Mouse (Mus musculus) erythroblast, embryonic 14.5 days (primary cell): Measurements from ENCODE around the gene Arhgef19. TPM values are rescaled to one million over a fixed set of nuclear protein-coding genes. Genes with fewer than 3 reads are reported as not detected.

Experiments
- H3K27me3 ChIP-seq: 2 replicates; pipeline ENCODE4 v1.6.1; 2012; ENCODE audit warnings: inconsistent platforms; ENCODE audit not compliant: control insufficient read depth
- H3K36me3 ChIP-seq: 2 replicates; pipeline ENCODE4 v1.6.1; 2012; ENCODE audit warnings: mild to moderate bottlenecking, inconsistent platforms; ENCODE audit not compliant: control insufficient read depth
- H3K4me1 ChIP-seq: 2 replicates; pipeline ENCODE4 v1.6.1; 2012; ENCODE audit warnings: inconsistent platforms; ENCODE audit not compliant: control insufficient read depth
- H3K4me3 ChIP-seq: replicated peaks from 2 replicates; pipeline ENCODE3; 2012; ENCODE audit warnings: moderate library complexity, mild to moderate bottlenecking, inconsistent platforms
- H3K9me3 ChIP-seq: 2 replicates; pipeline ENCODE4 v1.6.1; 2012; ENCODE audit warnings: low read length, inconsistent platforms, mixed read lengths; ENCODE audit not compliant: control insufficient read depth
- GATA1 ChIP-seq: IDR thresholded peaks from 2 replicates; pipeline ENCODE4 v1.6.1; 2012; ENCODE audit warnings: low read length, inconsistent platforms, mixed read lengths
- TAL1 ChIP-seq: IDR thresholded peaks from 3 replicates; pipeline ENCODE4 v1.6.1; 2012; ENCODE audit warnings: low read length, inconsistent platforms, mixed read lengths
- polyA plus RNA-seq: library from polyadenylated mRNA; stranded (reverse); fragments of >175 nt; gene quantifications from 2 replicates; pipeline ENCODE4 v1.2.3, GENCODE M21; 2012

The Arhgef19 gene
- 0.08 and 0.12 TPM in 2 replicates for polyA plus RNA-seq

GRCm38 (mm10) chr4:141239388-141240125, at the start of gene Arhgef19:
Gene Arhgef19 (plus strand): TSS chr4:141239499.
- peaks cover 26% of the 10 kb centered on the region for H3K4me1 ChIP-seq
- H3K9me3 ChIP-seq, result no peaks in the 10 kb centered on the region
- peaks cover 82% of the 10 kb centered on the region for H3K27me3 ChIP-seq
- H3K36me3 ChIP-seq, result no peaks in the 10 kb centered on the region
- peak within 1 kb of the TSS; percentile 46 for H3K4me3 ChIP-seq
- no peak for TF ChIP-seq GATA1
- no peak for TF ChIP-seq TAL1

- no peak for TF ChIP-seq GATA1
- no peak for TF ChIP-seq TAL1
- Histone ChIP-seq H3K27me3 (no peaks in the 10 kb centered on the region), H3K36me3 (peaks cover 94% of the 10 kb centered on the region), H3K4me1 (no peaks in the 10 kb centered on the region; the same call in 1 of the 2 replicates), H3K4me3 (no peak overlapping the region), H3K9me3 (no peaks in the 10 kb centered on the region)
These were observed 48.0 kb upstream of the Arhgef19 start for GRCm38 (mm10) chr4:141191294-141191693.

GRCm38 (mm10) chr4:141194553-141194952, 44.7 kb upstream of the Arhgef19 start:
- no peaks in the 10 kb centered on the region for H3K27me3 ChIP-seq
- TF ChIP-seq TAL1, result no peak
- TF ChIP-seq GATA1, result no peak
- no peak overlapping the region for H3K4me3 ChIP-seq
- H3K36me3 ChIP-seq, result peaks cover 99% of the 10 kb centered on the region
- H3K9me3 ChIP-seq, result peaks cover 2% of the 10 kb centered on the region
- peaks cover 9% of the 10 kb centered on the region for H3K4me1 ChIP-seq

GRCm38 (mm10) chr4:141196981-141197685, 42.2 kb upstream of the Arhgef19 start:
- peaks cover 9% of the 10 kb centered on the region for H3K4me1 ChIP-seq
- peaks cover 100% of the 10 kb centered on the region for H3K36me3 ChIP-seq
- H3K4me3 ChIP-seq, result no peak overlapping the region
- H3K27me3 ChIP-seq, result no peaks in the 10 kb centered on the region
- TF ChIP-seq GATA1 (no peak), TAL1 (no peak)
- H3K9me3 ChIP-seq, result peaks cover 2% of the 10 kb centered on the region

GRCm38 (mm10) chr4:141197686-141198035, 41.6 kb upstream of the Arhgef19 start:
- Histone ChIP-seq H3K27me3 (no peaks in the 10 kb centered on the region), H3K4me3 (no peak overlapping the region), H3K36me3 (peaks cover 100% of the 10 kb centered on the region), H3K9me3 (peaks cover 2% of the 10 kb centered on the region), H3K4me1 (peaks cover 9% of the 10 kb centered on the region)
- no peak for TF ChIP-seq TAL1

- peaks cover 13% of the 10 kb centered on the region for H3K4me1 ChIP-seq
- no peak overlapping the region for H3K4me3 ChIP-seq
- TF ChIP-seq TAL1 (no peak), GATA1 (no peak)
- H3K27me3 ChIP-seq, result no peaks in the 10 kb centered on the region
- peaks cover 95% of the 10 kb centered on the region for H3K36me3 ChIP-seq
- peaks cover 2% of the 10 kb centered on the region for H3K9me3 ChIP-seq
These were observed 38.4 kb upstream of the Arhgef19 start for GRCm38 (mm10) chr4:141200906-141201305.

- Histone ChIP-seq H3K4me3 (no peak overlapping the region), H3K4me1 (peaks cover 8% of the 10 kb centered on the region)
- TF ChIP-seq TAL1, result no peak
- peak; percentile 60 for TF ChIP-seq GATA1
These were observed 37.1 kb upstream of the Arhgef19 start for GRCm38 (mm10) chr4:141202192-141202591.

GRCm38 (mm10) chr4:141204580-141205061, 34.7 kb upstream of the Arhgef19 start:
- Histone ChIP-seq H3K4me3 (no peak overlapping the region), H3K27me3 (no peaks in the 10 kb centered on the region), H3K4me1 (peaks cover 6% of the 10 kb centered on the region), H3K9me3 (no peaks in the 10 kb centered on the region), H3K36me3 (peaks cover 58% of the 10 kb centered on the region)
- TF ChIP-seq TAL1 (no peak), GATA1 (no peak)

More at GRCm38 (mm10) chr4:141202192-141202591, 37.1 kb upstream of the Arhgef19 start:
- Histone ChIP-seq H3K36me3 (peaks cover 82% of the 10 kb centered on the region), H3K9me3 (peaks cover 2% of the 10 kb centered on the region), H3K27me3 (no peaks in the 10 kb centered on the region)

GRCm38 (mm10) chr4:141207081-141207480, 32.2 kb upstream of the Arhgef19 start:
- peaks cover 6% of the 10 kb centered on the region for H3K4me1 ChIP-seq
- H3K27me3 ChIP-seq, result no peaks in the 10 kb centered on the region
- H3K4me3 ChIP-seq, result no peak overlapping the region
- peaks cover 34% of the 10 kb centered on the region for H3K36me3 ChIP-seq
- TF ChIP-seq TAL1, result no peak
- no peak for TF ChIP-seq GATA1
- no peaks in the 10 kb centered on the region for H3K9me3 ChIP-seq
